In genomic region chr17:12725871-12726270, GRCm38 (mm10) we compare ENCODE assay signal across 9 mouse cellular contexts. TPM values are rescaled to one million over a fixed set of nuclear protein-coding genes. Genes with fewer than 3 reads are reported as not detected.
DNase-seq lines count a peak whose midpoint lies in the region; ATAC-seq and TF ChIP-seq lines count a peak whose summit lies in the region.
"Had no signal": no experiment of that assay in that cellular context is flagged by ENCODE, and none has a peak within 500 bp of the region (broad histone marks: within the 10 kb centered on the region; RNA-seq: fewer than 3 reads in every experiment).

No protein-coding gene starts in this region.

- intact Hi-C loops in heart, postnatal 36 days (cut with DNase I): loop anchor here (2.0 kb wide), 1 partner anchor 65 kb away; no protein-coding TSS in a partner anchor

- H3K4me2 ChIP-seq in liver, embryonic 12.5 days: no peak overlapping the region
- no peak overlapping the region for H3K4me2 ChIP-seq in limb, embryonic 14.5 days (replicated peaks; ENCODE audit: low read depth, low read length, severe bottlenecking)
- no peak overlapping the region for H3K4me2 ChIP-seq in stomach, postnatal 0 days (replicated peaks; ENCODE audit: low read depth)
- H3K4me2 ChIP-seq: midbrain, embryonic 12.5 days had no signal

- peaks cover 4% of the 10 kb centered on the region; the same call in 1 of the 2 replicates for H3K27me3 ChIP-seq in liver, embryonic 12.5 days (replicated peaks)
- no peaks in the 10 kb centered on the region for H3K27me3 ChIP-seq in limb, embryonic 14.5 days (ENCODE audit: control insufficient read depth, insufficient read depth, low read length)
- no peaks in the 10 kb centered on the region for H3K27me3 ChIP-seq in stomach, postnatal 0 days (ENCODE audit: control insufficient read depth, insufficient read depth, low read length)
- H3K27me3 ChIP-seq: midbrain, embryonic 12.5 days had no signal

- H3K36me3 ChIP-seq in liver, embryonic 12.5 days: peaks cover 42% of the 10 kb centered on the region
- H3K36me3 ChIP-seq in limb, embryonic 14.5 days (ENCODE audit: control insufficient read depth, insufficient read depth, low read length): peaks cover 44% of the 10 kb centered on the region
- H3K36me3 ChIP-seq in stomach, postnatal 0 days (ENCODE audit: control insufficient read depth, insufficient read depth, low read length): 0 out of 2 replicates have a peak, but pooled peaks cover 2% of the 10 kb centered on the region

- TF ChIP-seq POLR2A in limb, embryonic 14.5 days (IDR thresholded peaks at IDR 0.05; ENCODE audit: borderline replicate concordance, extremely low read depth, insufficient read depth, insufficient read length): no peak

- no peaks in the 10 kb centered on the region for H3K9me3 ChIP-seq in liver, embryonic 12.5 days (replicated peaks)
- no peaks in the 10 kb centered on the region for H3K9me3 ChIP-seq in limb, embryonic 14.5 days (ENCODE audit: control insufficient read depth, low read length)
- H3K9me3 ChIP-seq in stomach, postnatal 0 days (ENCODE audit: control insufficient read depth, low read length): no peaks in the 10 kb centered on the region
- H3K9me3 ChIP-seq: midbrain, embryonic 12.5 days had no signal

- no peak for TF ChIP-seq CTCF in stomach, postnatal 0 days (IDR thresholded peaks at IDR 0.05; ENCODE audit: low read depth)

- peaks cover 33% of the 10 kb centered on the region for H3K4me1 ChIP-seq in liver, embryonic 12.5 days
- peaks cover 32% of the 10 kb centered on the region for H3K4me1 ChIP-seq in brown adipose tissue, adult 24 weeks (ENCODE audit: control insufficient read depth, insufficient read depth, insufficient read length, low read length)
- peaks cover 53% of the 10 kb centered on the region for H3K4me1 ChIP-seq in limb, embryonic 14.5 days (ENCODE audit: control insufficient read depth, insufficient read depth, low read length)
- H3K4me1 ChIP-seq in stomach, postnatal 0 days (replicated peaks; ENCODE audit: control insufficient read depth, insufficient read depth): no peaks in the 10 kb centered on the region
- H3K4me1 ChIP-seq: midbrain, embryonic 12.5 days had no signal

- TF ChIP-seq EP300 in stomach, postnatal 0 days (optimal IDR thresholded peaks at IDR 0.05): no peak

- ATAC-seq in liver, embryonic 12.5 days: no peak
- no peak for ATAC-seq in limb, embryonic 14.5 days (ENCODE audit: low FRiP score, low read depth)
- ATAC-seq in stomach, postnatal 0 days (ENCODE audit: low FRiP score, low TSS enrichment): no peak
- ATAC-seq in erythroid progenitor cell, adult 5-6 weeks (replicated peaks; ENCODE audit: low FRiP score, poor library complexity, severe bottlenecking): no peak

- WGBS in liver, embryonic 12.5 days (ENCODE audit: insufficient replicate concordance): 41% methylated on average over 4 of the region's 4 CpGs
- 20% methylated on average over 4 of the region's 4 CpGs for WGBS in limb, embryonic 14.5 days
- 13% methylated on average over 4 of the region's 4 CpGs for WGBS in stomach, postnatal 0 days

- H3K4me3 ChIP-seq in liver, embryonic 12.5 days: no peak overlapping the region
- no peak overlapping the region for H3K4me3 ChIP-seq in brown adipose tissue, adult 24 weeks (ENCODE audit: insufficient read depth, low read depth, low read length)
- H3K4me3 ChIP-seq in limb, embryonic 14.5 days (replicated peaks; ENCODE audit: low read length): no peak overlapping the region
- no peak overlapping the region for H3K4me3 ChIP-seq in stomach, postnatal 0 days (ENCODE audit: low read depth, low read length)
- H3K4me3 ChIP-seq: midbrain, embryonic 12.5 days had no signal

- H3K9ac ChIP-seq in liver, embryonic 12.5 days: no peak overlapping the region
- H3K9ac ChIP-seq in limb, embryonic 14.5 days (ENCODE audit: low read depth, low read length, severe bottlenecking): no peak overlapping the region
- no peak overlapping the region for H3K9ac ChIP-seq in stomach, postnatal 0 days (ENCODE audit: low read length)
- H3K9ac ChIP-seq: midbrain, embryonic 12.5 days had no signal

- no peak overlapping the region for H3K27ac ChIP-seq in liver, embryonic 12.5 days
- H3K27ac ChIP-seq in brown adipose tissue, adult 24 weeks (replicated peaks; ENCODE audit: low read depth, low read length): peak overlapping the region; percentile 33; the same call in 1 of the 2 replicates
- H3K27ac ChIP-seq in limb, embryonic 14.5 days (replicated peaks; ENCODE audit: low read depth, low read length): peak overlapping the region; percentile 89
- peak overlapping the region; percentile 73; the same call in 1 of the 2 replicates for H3K27ac ChIP-seq in stomach, postnatal 0 days (replicated peaks)
- H3K27ac ChIP-seq: midbrain, embryonic 12.5 days had no signal

- peak; percentile 48 for DNase-seq in liver
- peak; percentile 59 to 65 for DNase-seq in heart, postnatal 36 days
- DNase-seq in limb, embryonic 14.5 days (ENCODE audit: low spot score): peak; percentile 75
- DNase-seq in stomach, postnatal 0 days (ENCODE audit: low spot score): peak; percentile 50
- DNase-seq in B cell, adult 2 months: no peak

RNA-seq across cellular contexts. Expression of gene Igf2r, which starts 43.6 kb away (rescaled TPM):
- polyA plus RNA-seq in liver, embryonic 12.5 days (2016; fragmentation: Nextera tagmentation; extraction: Ambion mirVana): 24.7 and 25.3 TPM in 2 replicates
- polyA plus RNA-seq in brown adipose tissue, adult 24 weeks (2012; ENCODE audit: insufficient read depth, insufficient read length, missing spikeins): 15.7 and 16.3 TPM in 2 replicates
- 100 to 1,000 TPM; 109 to 113 TPM for total RNA-seq in heart, postnatal 36 days (2021)
- polyA plus RNA-seq in limb, embryonic 14.5 days (2012; rRNA removed): 97.3 and 99.6 TPM in 2 replicates
- polyA plus RNA-seq in limb, embryonic 14.5 days (2014; fragmentation: Nextera tagmentation; extraction: Ambion mirVana): 60.6 and 62.4 TPM in 2 replicates
- polyA plus RNA-seq in stomach, postnatal 0 days (2015; fragmentation: Nextera tagmentation; extraction: Ambion mirVana): 9.4 and 9.6 TPM in 2 replicates
- total RNA-seq in erythroid progenitor cell, adult 5-6 weeks (2015; ENCODE audit: low replicate concordance): 1.7 and 2.2 TPM in 2 replicates
- total RNA-seq in erythroid progenitor cell, adult 5-6 weeks (2017; ENCODE audit: low replicate concordance): 5.4 and 12.9 TPM in 2 replicates

RNA-seq across cellular contexts. Expression of gene Slc22a1, which starts 50.2 kb away (rescaled TPM):
- polyA plus RNA-seq in liver, embryonic 12.5 days (2016; fragmentation: Nextera tagmentation; extraction: Ambion mirVana): not detected in 2 replicates
- not detected in 2 replicates for polyA plus RNA-seq in brown adipose tissue, adult 24 weeks (2012; ENCODE audit: insufficient read depth, insufficient read length, missing spikeins)
- 10 to 100 TPM in 1 of 2 experiments, 1 to 10 TPM in 1; 7.1 to 10.6 TPM for total RNA-seq in heart, postnatal 36 days (2021)
- polyA plus RNA-seq in limb, embryonic 14.5 days (2012; rRNA removed): 0.14 and 0.18 TPM in 2 replicates
- polyA plus RNA-seq in limb, embryonic 14.5 days (2014; fragmentation: Nextera tagmentation; extraction: Ambion mirVana): not detected in 2 replicates
- polyA plus RNA-seq in stomach, postnatal 0 days (2015; fragmentation: Nextera tagmentation; extraction: Ambion mirVana): 7.9 and 10.4 TPM in 2 replicates
- not detected in 2 replicates for total RNA-seq in erythroid progenitor cell, adult 5-6 weeks (2015; ENCODE audit: low replicate concordance)
- 0.26 TPM in 1 of 2 replicates, not detected in the other for total RNA-seq in erythroid progenitor cell, adult 5-6 weeks (2017; ENCODE audit: low replicate concordance)
- polyA plus RNA-seq: midbrain, embryonic 12.5 days had no signal

Comparison
In these comparisons a context has a peak if more than half of its experiments do, and no peak if none do; other contexts are left out.
1. DNase-seq: peak in liver (single experiment), heart, postnatal 36 days (2 of 2), limb, embryonic 14.5 days (single experiment) and stomach, postnatal 0 days (single experiment); none in B cell, adult 2 months (0 of 2).